Mouse (Mus musculus): ENCODE results near the gene Kmt5b. TPM values are rescaled to one million over a fixed set of nuclear protein-coding genes. Genes with fewer than 3 reads are reported as not detected.

Kmt5b gene
- polyA plus RNA-seq, 1 experiment from 2014 or later: 20.0 TPM

- H3K36me3 ChIP-seq (ENCODE audit: insufficient read depth, low read length): no peaks in the 10 kb centered on the region
- ATAC-seq (replicated peaks; ENCODE audit: low FRiP score, low read depth): no peak
- peaks cover 9% of the 10 kb centered on the region; the same call in 1 of the 2 replicates for H3K4me1 ChIP-seq (replicated peaks; ENCODE audit: insufficient read depth, low read length)
- no peaks in the 10 kb centered on the region for H3K9me3 ChIP-seq (replicated peaks; ENCODE audit: low read length)
- no peak overlapping the region for H3K27ac ChIP-seq
- TF ChIP-seq CTCF (IDR thresholded peaks at IDR 0.05; ENCODE audit: low read depth): no peak
- DNase-seq (ENCODE audit: low spot score): no peak
- H3K27me3 ChIP-seq (ENCODE audit: insufficient read depth, low read length): no peaks in the 10 kb centered on the region
- peak overlapping the region; percentile 65 for H3K4me3 ChIP-seq (replicated peaks; ENCODE audit: low read depth, low read length)
- WGBS: 75% methylated on average over 10 of the region's 10 CpGs
- peak overlapping the region; percentile 75 for H3K4me2 ChIP-seq (ENCODE audit: low read length)
- no peak overlapping the region for H3K9ac ChIP-seq (ENCODE audit: low read depth, low read length)
Observed at GRCm38 (mm10) chr19:3853121-3853520, 85.9 kb downstream of the Kmt5b start.

GRCm38 (mm10) chr19:3853891-3854290 is 86.7 kb downstream of the Kmt5b start:
- Histone ChIP-seq H3K27ac (no peak overlapping the region), H3K9ac (ENCODE audit: low read depth, low read length) (no peak overlapping the region), H3K27me3 (ENCODE audit: insufficient read depth, low read length) (no peaks in the 10 kb centered on the region), H3K4me1 (replicated peaks; ENCODE audit: insufficient read depth, low read length) (peaks cover 9% of the 10 kb centered on the region; the same call in 1 of the 2 replicates), H3K36me3 (ENCODE audit: insufficient read depth, low read length) (no peaks in the 10 kb centered on the region), H3K4me2 (ENCODE audit: low read length) (peak overlapping the region; percentile 75), H3K4me3 (replicated peaks; ENCODE audit: low read depth, low read length) (peak overlapping the region; percentile 65; the same call in 1 of the 2 replicates), H3K9me3 (replicated peaks; ENCODE audit: low read length) (no peaks in the 10 kb centered on the region)
- DNase-seq (ENCODE audit: low spot score) (no peak), ATAC-seq (replicated peaks; ENCODE audit: low FRiP score, low read depth) (no peak)
- no peak for TF ChIP-seq CTCF (IDR thresholded peaks at IDR 0.05; ENCODE audit: low read depth)
- WGBS: 79% methylated on average over 1 of the region's 1 CpGs

- H3K36me3 ChIP-seq (ENCODE audit: insufficient read depth, low read length): no peaks in the 10 kb centered on the region
- TF ChIP-seq CTCF (IDR thresholded peaks at IDR 0.05; ENCODE audit: low read depth): no peak
- no peak overlapping the region for H3K4me3 ChIP-seq (replicated peaks; ENCODE audit: low read depth, low read length)
- 47% methylated on average over 6 of the region's 6 CpGs for WGBS
- ATAC-seq (replicated peaks; ENCODE audit: low FRiP score, low read depth) (no peak), DNase-seq (ENCODE audit: low spot score) (no peak)
- peak overlapping the region; percentile 28 for H3K4me2 ChIP-seq (ENCODE audit: low read length)
- peaks cover 9% of the 10 kb centered on the region; the same call in 1 of the 2 replicates for H3K4me1 ChIP-seq (replicated peaks; ENCODE audit: insufficient read depth, low read length)
- peak overlapping the region; percentile 8; the same call in 1 of the 2 replicates for H3K27ac ChIP-seq
- no peaks in the 10 kb centered on the region for H3K27me3 ChIP-seq (ENCODE audit: insufficient read depth, low read length)
- no peaks in the 10 kb centered on the region for H3K9me3 ChIP-seq (replicated peaks; ENCODE audit: low read length)
- H3K9ac ChIP-seq (ENCODE audit: low read depth, low read length): peak overlapping the region; percentile 3; the same call in 1 of the 2 replicates
Observed at GRCm38 (mm10) chr19:3855091-3855490, 87.9 kb downstream of the Kmt5b start.

- Histone ChIP-seq H3K4me1 (replicated peaks; ENCODE audit: insufficient read depth, low read length) (peaks cover 9% of the 10 kb centered on the region; the same call in 1 of the 2 replicates), H3K4me2 (ENCODE audit: low read length) (peak overlapping the region; percentile 28; the same call in 1 of the 2 replicates), H3K27ac (peak overlapping the region; percentile 8; the same call in 1 of the 2 replicates), H3K9ac (ENCODE audit: low read depth, low read length) (peak overlapping the region; percentile 3; the same call in 1 of the 2 replicates), H3K27me3 (ENCODE audit: insufficient read depth, low read length) (no peaks in the 10 kb centered on the region), H3K9me3 (replicated peaks; ENCODE audit: low read length) (no peaks in the 10 kb centered on the region), H3K36me3 (ENCODE audit: insufficient read depth, low read length) (no peaks in the 10 kb centered on the region), H3K4me3 (replicated peaks; ENCODE audit: low read depth, low read length) (no peak overlapping the region; the same call in 1 of the 2 replicates)
- no peak for TF ChIP-seq CTCF (IDR thresholded peaks at IDR 0.05; ENCODE audit: low read depth)
- WGBS: 14% methylated on average over 4 of the region's 4 CpGs
- DNase-seq (ENCODE audit: low spot score) (peak; percentile 73), ATAC-seq (replicated peaks; ENCODE audit: low FRiP score, low read depth) (no peak)
Observed at GRCm38 (mm10) chr19:3855601-3856000, 88.4 kb downstream of the Kmt5b start.

GRCm38 (mm10) chr19:3857220-3857619 is 90.0 kb downstream of the Kmt5b start:
- Histone ChIP-seq H3K27me3 (ENCODE audit: insufficient read depth, low read length) (no peaks in the 10 kb centered on the region), H3K4me2 (ENCODE audit: low read length) (no peak overlapping the region), H3K4me1 (replicated peaks; ENCODE audit: insufficient read depth, low read length) (0 out of 2 replicates have a peak, but pooled peaks cover 4% of the 10 kb centered on the region), H3K27ac (no peak overlapping the region), H3K9ac (ENCODE audit: low read depth, low read length) (no peak overlapping the region), H3K4me3 (replicated peaks; ENCODE audit: low read depth, low read length) (no peak overlapping the region), H3K36me3 (ENCODE audit: insufficient read depth, low read length) (no peaks in the 10 kb centered on the region), H3K9me3 (replicated peaks; ENCODE audit: low read length) (no peaks in the 10 kb centered on the region)
- no peak for TF ChIP-seq CTCF (IDR thresholded peaks at IDR 0.05; ENCODE audit: low read depth)
- 74% methylated on average over 3 of the region's 3 CpGs for WGBS
- ATAC-seq (replicated peaks; ENCODE audit: low FRiP score, low read depth) (no peak), DNase-seq (ENCODE audit: low spot score) (no peak)

- DNase-seq (ENCODE audit: low spot score) (no peak), ATAC-seq (replicated peaks; ENCODE audit: low FRiP score, low read depth) (no peak)
- Histone ChIP-seq H3K27me3 (ENCODE audit: insufficient read depth, low read length) (no peaks in the 10 kb centered on the region), H3K9me3 (replicated peaks; ENCODE audit: low read length) (no peaks in the 10 kb centered on the region), H3K36me3 (ENCODE audit: insufficient read depth, low read length) (peaks cover 6% of the 10 kb centered on the region; the same call in 1 of the 2 replicates), H3K9ac (ENCODE audit: low read depth, low read length) (no peak overlapping the region), H3K4me1 (replicated peaks; ENCODE audit: insufficient read depth, low read length) (no peaks in the 10 kb centered on the region), H3K27ac (no peak overlapping the region), H3K4me2 (ENCODE audit: low read length) (no peak overlapping the region), H3K4me3 (replicated peaks; ENCODE audit: low read depth, low read length) (no peak overlapping the region)
- TF ChIP-seq CTCF (IDR thresholded peaks at IDR 0.05; ENCODE audit: low read depth): no peak
- 73% methylated on average over 2 of the region's 2 CpGs for WGBS
Observed at GRCm38 (mm10) chr19:3862713-3863112, 95.5 kb downstream of the Kmt5b start.

GRCm38 (mm10) chr19:3864960-3865359 is 97.7 kb downstream of the Kmt5b start:
- DNase-seq (ENCODE audit: low spot score): no peak
- Histone ChIP-seq H3K4me3 (replicated peaks; ENCODE audit: low read depth, low read length) (no peak overlapping the region), H3K9me3 (replicated peaks; ENCODE audit: low read length) (no peaks in the 10 kb centered on the region), H3K27me3 (ENCODE audit: insufficient read depth, low read length) (no peaks in the 10 kb centered on the region), H3K4me2 (ENCODE audit: low read length) (no peak overlapping the region), H3K36me3 (ENCODE audit: insufficient read depth, low read length) (peaks cover 6% of the 10 kb centered on the region; the same call in 1 of the 2 replicates), H3K4me1 (replicated peaks; ENCODE audit: insufficient read depth, low read length) (no peaks in the 10 kb centered on the region), H3K27ac (no peak overlapping the region), H3K9ac (ENCODE audit: low read depth, low read length) (no peak overlapping the region)
- ATAC-seq (replicated peaks; ENCODE audit: low FRiP score, low read depth): no peak
- peak; percentile 45 for TF ChIP-seq CTCF (IDR thresholded peaks at IDR 0.05; ENCODE audit: low read depth)
- WGBS: 91% methylated on average over 2 of the region's 2 CpGs

Other genes with a start within 250 kb of the Kmt5b start
- 37.9 and 42.2 TPM in 2 replicates for gene Ppp6r3, start 191.7 kb upstream of the Kmt5b start, polyA plus RNA-seq (2015; fragmentation: Nextera tagmentation; extraction: Ambion mirVana)
- 3.3 and 3.5 TPM in 2 replicates for gene Lrp5, start 80.9 kb upstream of the Kmt5b start, polyA plus RNA-seq (2015; fragmentation: Nextera tagmentation; extraction: Ambion mirVana)
- 27.3 and 29.1 TPM in 2 replicates for gene 1810055G02Rik, start 59.1 kb upstream of the Kmt5b start, polyA plus RNA-seq (2015; fragmentation: Nextera tagmentation; extraction: Ambion mirVana)
- gene Chka, start 84.4 kb downstream of the Kmt5b start, polyA plus RNA-seq (2015; fragmentation: Nextera tagmentation; extraction: Ambion mirVana): 53.0 and 54.7 TPM in 2 replicates
- 31.4 and 33.0 TPM in 2 replicates for gene Tcirg1, start 139.7 kb downstream of the Kmt5b start, polyA plus RNA-seq (2015; fragmentation: Nextera tagmentation; extraction: Ambion mirVana)
- 417 and 423 TPM in 2 replicates for gene Ndufs8, start 145.4 kb downstream of the Kmt5b start, polyA plus RNA-seq (2015; fragmentation: Nextera tagmentation; extraction: Ambion mirVana)
- 3.8 and 3.9 TPM in 2 replicates for gene Aldh3b1, start 162.4 kb downstream of the Kmt5b start, polyA plus RNA-seq (2015; fragmentation: Nextera tagmentation; extraction: Ambion mirVana)
- 24.2 and 25.5 TPM in 2 replicates for gene Unc93b1, start 167.8 kb downstream of the Kmt5b start, polyA plus RNA-seq (2015; fragmentation: Nextera tagmentation; extraction: Ambion mirVana)
- gene Aldh3b3, start 191.2 kb downstream of the Kmt5b start, polyA plus RNA-seq (2015; fragmentation: Nextera tagmentation; extraction: Ambion mirVana): 0.07 TPM in 1 of 2 replicates, not detected in the other
- 4.2 and 5.8 TPM in 2 replicates for gene Aldh3b2, start 204.9 kb downstream of the Kmt5b start, polyA plus RNA-seq (2015; fragmentation: Nextera tagmentation; extraction: Ambion mirVana)
- gene Acy3, start 219.1 kb downstream of the Kmt5b start, polyA plus RNA-seq (2015; fragmentation: Nextera tagmentation; extraction: Ambion mirVana): 83.9 and 92.6 TPM in 2 replicates
- gene Tbx10, start 225.3 kb downstream of the Kmt5b start, polyA plus RNA-seq (2015; fragmentation: Nextera tagmentation; extraction: Ambion mirVana): 2.4 and 2.8 TPM in 2 replicates
- 52.2 and 54.1 TPM in 2 replicates for gene Nudt8, start 233.2 kb downstream of the Kmt5b start, polyA plus RNA-seq (2015; fragmentation: Nextera tagmentation; extraction: Ambion mirVana)
- 1.3 and 1.7 TPM in 2 replicates for gene Gm49405, start 233.2 kb downstream of the Kmt5b start, polyA plus RNA-seq (2015; fragmentation: Nextera tagmentation; extraction: Ambion mirVana)
- gene Doc2g, start 235.9 kb downstream of the Kmt5b start, polyA plus RNA-seq (2015; fragmentation: Nextera tagmentation; extraction: Ambion mirVana): 2.6 and 2.8 TPM in 2 replicates
- gene Ndufv1, start 245.4 kb downstream of the Kmt5b start, polyA plus RNA-seq (2015; fragmentation: Nextera tagmentation; extraction: Ambion mirVana): 294 and 318 TPM in 2 replicates